Mouse (Mus musculus) ES-E14 (cell line): ENCODE data around the gene Plbd2.

ENCODE experiments used
- CHD2 ChIP-seq: IDR thresholded peaks from 2 replicates; pipeline ENCODE4 v1.6.1; 2014; ENCODE audit warnings: mild to moderate bottlenecking, low read depth, low read length, inconsistent platforms
- HCFC1 ChIP-seq: IDR thresholded peaks from 2 replicates; pipeline ENCODE4 v1.6.1; 2012; ENCODE audit warnings: low read length, inconsistent platforms, borderline replicate concordance; ENCODE audit not compliant: insufficient read depth
- MAFK ChIP-seq: IDR thresholded peaks from 2 replicates; pipeline ENCODE4 v1.6.1; 2014; ENCODE audit warnings: mild to moderate bottlenecking, low read depth, low read length, inconsistent platforms; ENCODE audit not compliant: insufficient read depth

DNA sequence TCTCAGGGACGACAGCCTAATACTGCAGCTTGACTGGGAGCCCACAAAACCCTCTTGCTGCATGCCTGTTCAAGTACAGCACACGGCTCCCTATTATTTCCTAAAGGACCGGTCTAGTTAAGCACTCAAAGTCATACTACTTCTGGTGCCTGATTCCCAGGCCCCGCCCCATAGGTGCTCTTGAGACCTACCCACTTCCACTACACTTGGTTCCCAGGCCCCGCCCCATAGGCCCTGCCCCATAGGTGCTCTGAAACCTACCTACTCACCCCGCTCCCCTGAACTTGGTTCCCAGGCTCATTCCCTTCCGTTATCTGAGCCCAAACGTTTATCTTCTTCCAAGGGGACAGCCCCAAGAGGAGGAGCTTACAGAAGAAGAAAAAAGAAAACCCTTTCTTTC is 15.6 kb downstream of the Plbd2 start:
- TF ChIP-seq CHD2: no peak
- TF ChIP-seq MAFK: no peak
- no peak for TF ChIP-seq HCFC1
